Mouse (Mus musculus) CH12.LX (cell line): ENCODE data around the gene Ptcd3. TPM values are rescaled to one million over a fixed set of nuclear protein-coding genes. Genes with fewer than 3 reads are reported as not detected.

Experiments used
- DNase-seq: peaks from one replicate; pipeline ENCODE4 v3.0.0-alpha.2; 2013; ENCODE audit errors: extremely low read depth
- H3K27ac ChIP-seq: 2 replicates; pipeline ENCODE4 v1.5.1; 2012; ENCODE audit warnings: low read depth, mild to moderate bottlenecking, control low read depth, moderate library complexity; ENCODE audit not compliant: insufficient read depth
- H3K27me3 ChIP-seq: replicated peaks from 2 replicates; pipeline ENCODE3; 2012; ENCODE audit warnings: inconsistent platforms
- H3K36me3 ChIP-seq, 2 experiments: replicated peaks in 1 of 2; 2 replicates each; pipeline versions ENCODE3 to v1.6.1; 2012; ENCODE audit warnings: inconsistent platforms in 1 of 2, low read length in 1 of 2, mild to moderate bottlenecking in 1 of 2, mixed read lengths in 1 of 2, moderate library complexity in 1 of 2; ENCODE audit not compliant: control insufficient read depth in 1 of 2, insufficient read depth in 1 of 2
- H3K4me1 ChIP-seq, 2 experiments: 2 replicates each; pipeline ENCODE4 v1.6.1; 2012; ENCODE audit warnings: inconsistent platforms in 1 of 2, moderate library complexity in 1 of 2; ENCODE audit not compliant: insufficient read depth in 2 of 2, control insufficient read depth in 1 of 2
- H3K4me2 ChIP-seq: 2 replicates; pipeline ENCODE4 v1.6.1; 2012; ENCODE audit warnings: low read depth, mild to moderate bottlenecking, control low read depth; ENCODE audit not compliant: poor library complexity, insufficient read depth, severe bottlenecking
- H3K4me3 ChIP-seq, 3 experiments: fragments of 150-350 bp in 1 of 3; sonication (generic) in 1 of 3; replicated peaks in 1 of 3; 2 replicates each; pipeline versions ENCODE3 to v1.5.1; 2011 to 2012; ENCODE audit warnings: low read depth in 2 of 3, low read length in 2 of 3, mild to moderate bottlenecking in 2 of 3, moderate library complexity in 2 of 3, control low read depth in 1 of 3, improper control_type of control experiment in 1 of 3, inconsistent platforms in 1 of 3, mixed read lengths in 1 of 3; ENCODE audit not compliant: poor library complexity in 1 of 3
- H3K79me2 ChIP-seq: replicated peaks from 2 replicates; pipeline ENCODE4 v1.6.1; 2012; ENCODE audit warnings: mild to moderate bottlenecking, moderate library complexity; ENCODE audit not compliant: control insufficient read depth, poor library complexity, insufficient read depth, severe bottlenecking; ENCODE audit errors: extremely low read depth
- H3K9ac ChIP-seq: 2 replicates; pipeline ENCODE4 v1.6.1; 2012; ENCODE audit warnings: low read depth, mild to moderate bottlenecking, control low read depth, moderate library complexity; ENCODE audit not compliant: insufficient read depth
- H3K9me3 ChIP-seq: replicated peaks from 2 replicates; pipeline ENCODE3; 2012; ENCODE audit warnings: low read length, inconsistent platforms, mixed read lengths
- BHLHE40 ChIP-seq: IDR thresholded peaks from 2 replicates; pipeline ENCODE4 v1.6.1; 2011; ENCODE audit warnings: mild to moderate bottlenecking, low read depth, low read length, improper control_type of control experiment
- CHD1 ChIP-seq: IDR thresholded peaks from 2 replicates; pipeline ENCODE4 v1.6.1; 2012; ENCODE audit warnings: low read depth, low read length, improper control_type of control experiment, inconsistent platforms
- CHD2 ChIP-seq: IDR thresholded peaks from 2 replicates; pipeline ENCODE4 v1.6.1; 2011; ENCODE audit warnings: low read length, improper control_type of control experiment
- CTCF ChIP-seq, 2 experiments: IDR thresholded peaks in 1 of 2; conservative IDR thresholded peaks in 1 of 2; 2 replicates each; pipeline ENCODE4 v1.5.1; 2011 to 2012; ENCODE audit warnings: low read depth in 2 of 2, low read length in 2 of 2, improper control_type of control experiment in 1 of 2, inconsistent platforms in 1 of 2, mild to moderate bottlenecking in 1 of 2, moderate library complexity in 1 of 2
- ELF1 ChIP-seq: IDR thresholded peaks from 2 replicates; pipeline ENCODE4 v1.6.1; 2014; ENCODE audit warnings: low read depth, mild to moderate bottlenecking, inconsistent platforms, low read length, improper control_type of control experiment
- HCFC1 ChIP-seq: IDR thresholded peaks from 2 replicates; pipeline ENCODE4 v1.6.1; 2012; ENCODE audit warnings: low read depth, mild to moderate bottlenecking, inconsistent platforms, low read length, improper control_type of control experiment
- IRF4 ChIP-seq: IDR thresholded peaks from 2 replicates; pipeline ENCODE4 v1.6.1; 2014; ENCODE audit warnings: low read depth, mild to moderate bottlenecking, inconsistent platforms, low read length, improper control_type of control experiment
- JUN ChIP-seq: IDR thresholded peaks from 2 replicates; pipeline ENCODE4 v1.6.1; 2011; ENCODE audit warnings: low read depth, mild to moderate bottlenecking, low read length, improper control_type of control experiment, moderate library complexity; ENCODE audit not compliant: insufficient read depth
- KAT2A ChIP-seq: IDR thresholded peaks from 2 replicates; pipeline ENCODE4 v1.6.1; 2012; ENCODE audit warnings: low read length, improper control_type of control experiment, inconsistent platforms; ENCODE audit not compliant: insufficient replicate concordance
- MAX ChIP-seq: IDR thresholded peaks from 2 replicates; pipeline ENCODE4 v1.6.1; 2011; ENCODE audit warnings: low read length, improper control_type of control experiment
- MAZ ChIP-seq: IDR thresholded peaks from 2 replicates; pipeline ENCODE4 v1.6.1; 2012; ENCODE audit warnings: low read depth, mild to moderate bottlenecking, inconsistent platforms, low read length, improper control_type of control experiment, moderate library complexity
- MYC ChIP-seq: IDR thresholded peaks from 2 replicates; pipeline ENCODE4 v1.6.1; 2011; ENCODE audit warnings: low read depth, mild to moderate bottlenecking, improper control_type of control experiment, low read length
- NELFE ChIP-seq: IDR thresholded peaks from 2 replicates; pipeline ENCODE4 v1.6.1; 2011; ENCODE audit warnings: low read depth, low read length, improper control_type of control experiment
- NRF1 ChIP-seq: IDR thresholded peaks from 2 replicates; pipeline ENCODE4 v1.6.1; 2014; ENCODE audit warnings: low read depth, mild to moderate bottlenecking, inconsistent platforms, low read length, improper control_type of control experiment, moderate library complexity
- PAX5 ChIP-seq: IDR thresholded peaks from 2 replicates; pipeline ENCODE4 v1.6.1; 2012; ENCODE audit warnings: low read length, inconsistent platforms, mixed read lengths
- POLR2A ChIP-seq: IDR thresholded peaks from 2 replicates; pipeline ENCODE4 v1.6.1; 2011; ENCODE audit warnings: low read depth, mild to moderate bottlenecking, improper control_type of control experiment, low read length
- RCOR1 ChIP-seq: conservative IDR thresholded peaks from 2 replicates; pipeline ENCODE4 v1.6.1; 2012; ENCODE audit warnings: low read depth, mild to moderate bottlenecking, inconsistent platforms, low read length, improper control_type of control experiment
- SIN3A ChIP-seq: IDR thresholded peaks from 2 replicates; pipeline ENCODE4 v1.6.1; 2012; ENCODE audit warnings: low read length, improper control_type of control experiment, inconsistent platforms
- USF1 ChIP-seq: IDR thresholded peaks from 2 replicates; pipeline ENCODE4 v1.6.1; 2014; ENCODE audit warnings: low read depth, mild to moderate bottlenecking, inconsistent platforms, low read length, improper control_type of control experiment
- USF2 ChIP-seq: conservative IDR thresholded peaks from 2 replicates; pipeline ENCODE4 v1.6.1; 2011; ENCODE audit warnings: low read depth, low read length, improper control_type of control experiment
- ZC3H11A ChIP-seq: IDR thresholded peaks from 2 replicates; pipeline ENCODE4 v1.6.1; 2012; ENCODE audit warnings: low read depth, mild to moderate bottlenecking, inconsistent platforms, low read length, improper control_type of control experiment
- ZKSCAN1 ChIP-seq: IDR thresholded peaks from 2 replicates; pipeline ENCODE4 v1.6.1; 2012; ENCODE audit warnings: low read depth, inconsistent platforms, low read length, improper control_type of control experiment, borderline replicate concordance
- ZMIZ1 ChIP-seq: IDR thresholded peaks from 2 replicates; pipeline ENCODE4 v1.6.1; 2012; ENCODE audit warnings: low read depth, mild to moderate bottlenecking, inconsistent platforms, low read length, improper control_type of control experiment
- dilution Hi-C: fragments of 300-500 bp; cut with MboI; formaldehyde crosslinking; loops from 2 replicates; pipeline ENCODE4 v1.14.3; 2020; ENCODE audit warnings: low sequenced_read_pairs; ENCODE audit not compliant: extremely low pct_unique_long_range_greater_than_20kb, extremely low pct_ligation_motif_present
- in situ Hi-C: fragments of 300-500 bp; cut with MboI; formaldehyde crosslinking; loops from 3 replicates; pipeline ENCODE4 v1.14.3; 2019; ENCODE audit warnings: low sequenced_read_pairs, low pct_ligation_motif_present, low pct_unique_long_range_greater_than_20kb, mixed read lengths
- polyA plus RNA-seq: library from polyadenylated mRNA; unstranded; fragments of >175 nt; gene quantifications from 2 replicates; pipeline ENCODE4 v1.2.1, GENCODE M21; 2012; ENCODE audit warnings: low read depth; ENCODE audit not compliant: insufficient read length
- total RNA-seq, 2 experiments: library from RNA; depleted of rRNA; stranded (reverse); fragments of 300-350 nt in 1 of 2; fragments of >200 nt in 1 of 2; gene quantifications; 2 replicates each; pipeline ENCODE4 v1.2.3; 2012 to 2014

Ptcd3 gene
- total and polyA plus RNA-seq, 3 experiments = 76.6 to 169 (median 110) TPM

- no peaks in the 10 kb centered on the region for H3K27me3 ChIP-seq
- H3K9ac ChIP-seq = no peak overlapping the region
- dilution Hi-C loops (no loop called here), in situ Hi-C loops (no loop called here)
- H3K9me3 ChIP-seq = no peaks in the 10 kb centered on the region
- H3K4me3 ChIP-seq = no peak overlapping the region
- H3K4me2 ChIP-seq = no peak overlapping the region
- DNase-seq = no peak
- peaks cover 4 to 53% of the 10 kb centered on the region in 2 experiments for H3K36me3 ChIP-seq
- no peak overlapping the region for H3K27ac ChIP-seq
- peaks cover 2 to 12% of the 10 kb centered on the region in 2 experiments; a peak in 2 of 4 replicates for H3K4me1 ChIP-seq
- TF ChIP-seq USF2 (no peak), RCOR1 (no peak), PAX5 (no peak)
- TF ChIP-seq, all 38 proteins: peak for 0
- peaks cover 56% of the 10 kb centered on the region for H3K79me2 ChIP-seq
Observed at GRCm38 (mm10) chr6:71836811-71837210, 71.7 kb downstream of the Ptcd3 start.

- in situ Hi-C loops (no loop called here), dilution Hi-C loops (no loop called here)
- Histone ChIP-seq H3K4me1 (peaks cover 4 to 23% of the 10 kb centered on the region in 2 experiments; a peak in 3 of 4 replicates), H3K79me2 (peaks cover 31% of the 10 kb centered on the region), H3K36me3 (peaks cover 4 to 26% of the 10 kb centered on the region in 2 experiments), H3K4me3 (peak overlapping the region; percentile 86 to 100 (median 97)), H3K27me3 (no peaks in the 10 kb centered on the region), H3K9me3 (no peaks in the 10 kb centered on the region), H3K9ac (peak overlapping the region; percentile 99), H3K4me2 (peak overlapping the region; percentile 88), H3K27ac (peak overlapping the region; percentile 94)
- DNase-seq = peak; percentile 97
- TF ChIP-seq ELF1 (0 out of 2 replicates have a peak, but pooled peaks have one; percentile 49), CHD2 (peak; percentile 71), NELFE (no peak), USF2 (peak; percentile 92), MAX (peak; percentile 94), JUN (no peak), HCFC1 (peak; percentile 95), USF1 (peak; percentile 96), KAT2A (peak; percentile 68; the same call in 1 of the 2 replicates), MYC (peak; percentile 19; the same call in 1 of the 2 replicates), ZKSCAN1 (no peak), CTCF (conservative IDR thresholded peaks at IDR 0.05 in 1 of 2, IDR thresholded peaks at IDR 0.05 in 1 of 2; ENCODE audit: low read depth in 2 of 2, low read length in 2 of 2) (no peak), CHD1 (no peak; the same call in 1 of the 2 replicates), IRF4 (no peak; the same call in 1 of the 2 replicates), ZMIZ1 (no peak; the same call in 1 of the 2 replicates), MAZ (no peak), POLR2A (peak; percentile 1; the same call in 1 of the 2 replicates), ZC3H11A (no peak), BHLHE40 (peak; percentile 95), SIN3A (no peak; the same call in 1 of the 2 replicates), NRF1 (no peak)
- TF ChIP-seq, all 38 proteins: peak for 10
Observed at GRCm38 (mm10) chr6:71831581-71831960, 77.0 kb downstream of the Ptcd3 start.
